Mouse (Mus musculus): Measurements from ENCODE around the gene Snx7. TPM values are rescaled to one million over a fixed set of nuclear protein-coding genes. Genes with fewer than 3 reads are reported as not detected.

Gene Snx7
- polyA plus RNA-seq, 1 experiment: 17.2 TPM

DNA sequence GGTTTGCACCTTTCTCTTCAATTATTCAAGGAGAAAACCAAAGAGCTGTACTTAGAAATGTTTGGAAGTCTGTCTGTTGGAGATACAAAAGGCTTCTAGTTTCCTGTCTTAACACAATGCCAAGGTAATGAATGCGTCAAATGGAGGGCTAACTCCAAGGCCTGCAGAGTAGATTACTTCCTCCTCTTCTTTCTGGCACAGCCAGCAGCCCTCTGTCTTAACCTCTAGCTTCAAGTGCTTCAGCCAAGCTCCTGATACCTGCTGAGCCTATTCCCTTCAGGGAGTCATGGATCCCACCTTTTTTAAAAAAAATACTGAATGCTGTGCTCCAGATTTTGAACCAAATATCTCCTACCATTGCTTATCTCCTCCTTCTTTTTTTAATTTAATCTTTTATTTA lies 51.1 kb downstream of the Snx7 start:
- no peak for DNase-seq (ENCODE audit: low read depth)

DNA sequence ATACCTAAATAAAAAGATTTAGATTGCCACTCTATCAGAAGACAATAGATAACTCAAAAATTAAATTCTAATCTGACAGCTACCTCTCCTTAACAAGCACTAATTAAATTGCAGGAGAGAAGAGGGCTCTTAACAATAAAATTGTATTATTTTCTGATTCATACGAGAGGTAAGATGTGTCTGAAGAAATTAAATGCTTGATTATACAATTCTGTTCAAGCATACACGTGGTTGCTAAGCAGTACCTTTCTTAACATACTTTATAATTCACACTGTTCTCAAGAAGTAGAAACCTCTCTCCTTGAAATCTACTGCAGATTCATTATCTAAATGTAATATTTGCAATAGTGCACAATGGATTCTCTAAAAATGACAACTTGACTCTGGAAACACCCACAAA lies 54.5 kb downstream of the Snx7 start:
- DNase-seq (ENCODE audit: low read depth): no peak

GRCm38 (mm10) chr3:117812135-117812534 lies 56.6 kb downstream of the Snx7 start:
- no peak for DNase-seq (ENCODE audit: low read depth)

GRCm38 (mm10) chr3:117805782-117806181 lies 63.0 kb downstream of the Snx7 start:
- DNase-seq (ENCODE audit: low read depth): no peak

DNA sequence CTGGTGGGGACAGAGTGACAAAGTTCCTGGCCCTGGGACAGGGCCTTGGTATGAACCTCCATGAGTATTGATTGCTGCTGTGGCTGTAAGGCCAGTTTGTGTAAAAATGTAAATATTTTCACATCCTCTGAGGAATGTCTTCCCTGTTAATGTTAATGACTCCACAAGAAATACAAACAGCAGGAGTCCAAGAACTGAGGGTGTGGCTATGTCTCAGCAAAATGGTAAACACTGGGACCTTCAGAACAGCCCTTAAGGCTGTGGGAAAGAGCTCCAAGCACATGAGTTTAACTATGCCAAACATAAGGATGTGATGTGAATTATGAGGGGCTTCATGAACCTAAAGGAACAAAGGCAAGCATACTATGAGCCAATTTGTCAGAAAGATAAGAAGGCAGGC lies 74.2 kb downstream of the Snx7 start:
- DNase-seq (ENCODE audit: low read depth): no peak

DNA sequence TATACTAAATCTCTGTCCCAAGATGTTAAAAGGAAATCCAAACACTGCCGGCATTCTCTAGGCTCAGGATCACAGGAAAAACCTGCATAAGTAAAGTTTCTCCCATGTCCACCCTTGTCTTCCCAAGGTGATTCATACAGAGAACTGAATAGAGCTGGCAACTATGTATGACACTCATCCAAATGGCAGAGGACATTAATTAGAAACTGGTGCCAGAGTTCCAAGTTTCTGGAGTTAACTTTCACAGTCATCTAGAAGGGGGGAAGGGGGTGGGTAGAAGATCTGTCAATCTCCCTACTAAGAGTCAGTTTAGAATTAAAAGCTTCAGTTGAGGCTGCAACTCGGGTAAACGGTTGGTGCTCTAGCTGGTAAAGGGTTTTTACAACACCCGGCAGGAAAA lies 76.8 kb downstream of the Snx7 start:
- no peak for DNase-seq (ENCODE audit: low read depth)

GRCm38 (mm10) chr3:117791273-117791672 lies 77.5 kb downstream of the Snx7 start:
- no peak for DNase-seq (ENCODE audit: low read depth)

GRCm38 (mm10) chr3:117788800-117789693 lies 79.7 kb downstream of the Snx7 start:
- no peak for DNase-seq (ENCODE audit: low read depth)

GRCm38 (mm10) chr3:117787247-117787646 lies 81.5 kb downstream of the Snx7 start:
- no peak for DNase-seq (ENCODE audit: low read depth)

DNA sequence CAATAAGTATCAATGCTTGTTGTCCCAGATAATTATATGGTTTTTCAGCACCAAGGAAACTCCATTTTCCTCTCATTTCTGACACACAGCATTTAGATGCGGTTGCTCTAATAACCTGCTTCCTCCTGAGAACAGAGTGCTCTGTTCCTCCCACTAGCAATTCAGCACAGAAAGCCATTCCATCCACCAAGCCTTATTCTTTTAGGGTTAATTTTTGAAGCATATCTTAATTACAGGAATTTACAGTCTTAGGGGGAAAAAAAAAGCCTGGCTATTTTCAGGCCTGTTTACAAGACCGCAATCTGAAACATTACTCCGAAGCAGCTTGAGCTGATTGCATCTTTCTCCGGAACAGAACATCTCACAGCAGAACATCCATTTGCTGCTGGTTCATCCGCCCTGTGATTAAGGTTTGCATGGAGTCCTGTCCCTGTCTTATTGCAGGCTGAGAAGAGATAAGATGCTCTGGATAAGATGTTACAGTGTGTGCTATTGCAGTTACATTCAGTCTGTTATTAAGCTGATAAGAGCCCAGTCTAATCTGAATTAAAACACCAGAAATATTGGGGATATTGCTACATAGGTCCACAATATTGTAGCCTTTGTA lies 116.5 kb downstream of the Snx7 start:
- DNase-seq (ENCODE audit: low read depth): no peak

- no peak for DNase-seq (ENCODE audit: low read depth)
Observed at GRCm38 (mm10) chr3:117751665-117752064, 117.1 kb downstream of the Snx7 start.

DNA sequence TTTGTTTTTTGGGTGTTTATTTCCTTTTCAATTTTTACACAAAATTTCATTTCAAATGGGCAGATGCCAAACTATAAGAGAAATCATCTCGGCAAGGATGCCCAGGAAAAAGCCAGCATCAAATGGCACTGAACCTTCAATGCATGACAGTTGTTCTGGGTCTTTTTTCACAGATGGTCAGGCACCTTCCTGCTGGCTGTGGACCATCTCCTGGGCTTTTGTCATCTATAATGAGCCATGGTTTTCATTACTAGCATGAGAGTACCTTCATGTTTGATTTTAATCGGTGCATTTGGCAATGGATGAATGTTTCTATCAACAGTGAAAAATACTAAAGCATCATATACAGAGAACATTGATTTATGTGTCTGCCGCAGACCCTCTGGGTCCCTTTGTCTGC lies 119.5 kb downstream of the Snx7 start:
- DNase-seq (ENCODE audit: low read depth): no peak

GRCm38 (mm10) chr3:117739760-117740159 lies 129.0 kb downstream of the Snx7 start:
- no peak for DNase-seq (ENCODE audit: low read depth)

GRCm38 (mm10) chr3:117732661-117733060 lies 136.1 kb downstream of the Snx7 start:
- DNase-seq (ENCODE audit: low read depth): no peak

Measured in gonadal fat pad, adult 2 months (tissue).